Mouse (Mus musculus): Measurements from ENCODE around the gene Gm28230. TPM values are rescaled to one million over a fixed set of nuclear protein-coding genes. Genes with fewer than 3 reads are reported as not detected.

Gene Gm28230
- total RNA-seq, 2 experiments from 2014 or later, result 1.6 to 2.8 TPM

GRCm38 (mm10) chr2:74691022-74691951 is 35.2 kb upstream of the Gm28230 start, which contains the start of gene Hoxd10:
TSS of gene Hoxd10 (plus strand) at chr2:74691924.
- DNase-seq (ENCODE audit: low spot score in 2 of 2), result no peak

DNA sequence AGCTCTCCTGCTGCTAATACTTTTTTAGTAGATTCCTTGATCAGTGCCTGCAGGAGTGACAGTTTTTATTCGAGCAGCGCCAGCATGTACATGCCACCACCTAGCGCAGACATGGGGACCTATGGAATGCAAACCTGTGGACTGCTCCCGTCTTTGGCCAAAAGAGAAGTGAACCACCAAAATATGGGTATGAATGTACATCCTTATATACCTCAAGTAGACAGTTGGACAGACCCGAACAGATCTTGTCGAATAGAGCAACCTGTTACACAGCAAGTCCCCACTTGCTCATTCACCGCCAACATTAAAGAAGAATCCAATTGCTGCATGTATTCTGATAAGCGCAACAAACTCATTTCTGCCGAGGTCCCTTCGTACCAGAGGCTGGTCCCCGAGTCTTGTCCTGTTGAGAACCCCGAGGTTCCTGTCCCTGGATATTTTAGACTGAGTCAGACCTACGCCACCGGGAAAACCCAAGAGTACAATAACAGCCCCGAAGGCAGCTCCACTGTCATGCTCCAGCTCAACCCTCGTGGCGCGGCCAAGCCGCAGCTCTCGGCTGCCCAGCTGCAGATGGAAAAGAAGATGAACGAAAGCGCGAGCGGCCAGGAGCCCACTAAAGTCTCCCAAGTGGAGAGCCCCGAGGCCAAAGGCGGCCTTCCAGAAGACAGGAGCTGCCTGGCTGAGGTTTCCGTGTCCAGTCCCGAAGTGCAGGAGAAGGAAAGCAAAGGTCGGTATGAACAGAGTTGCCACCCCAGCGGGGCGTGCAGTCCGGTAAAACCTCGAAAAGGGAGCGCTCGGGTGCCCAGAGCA is 34.3 kb upstream of the Gm28230 start:
- no peak for DNase-seq (ENCODE audit: low spot score in 2 of 2)

DNA sequence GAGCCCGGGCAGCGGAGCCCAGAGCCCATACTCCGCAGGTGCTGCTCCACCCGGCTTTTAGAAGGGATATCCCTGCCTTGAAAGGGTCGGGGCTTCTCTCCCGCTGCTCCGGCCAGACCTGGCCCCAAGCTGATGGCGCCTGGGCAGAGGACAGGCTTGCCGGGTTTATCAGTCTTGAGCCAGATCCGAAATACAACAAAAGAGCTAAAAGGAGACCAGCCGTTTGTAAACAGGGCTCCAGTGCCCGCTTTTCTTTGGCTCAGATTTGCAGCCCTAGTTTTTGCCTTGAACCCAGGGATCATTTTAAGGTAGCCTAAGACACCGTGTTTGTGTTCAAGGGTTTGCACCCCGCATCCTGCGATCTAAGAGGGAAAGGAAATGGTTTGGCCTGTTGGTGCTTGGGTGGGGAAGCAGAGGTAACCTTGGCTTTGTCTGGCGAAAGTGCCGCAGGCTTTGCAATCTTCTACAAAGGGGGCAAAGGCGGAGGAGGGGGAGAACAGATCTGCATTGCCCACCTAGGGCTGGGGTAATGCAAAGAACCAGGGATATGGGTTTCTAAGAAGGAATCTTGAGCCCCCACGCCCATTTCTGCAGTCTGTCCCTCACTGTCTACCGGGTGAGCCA is 33.6 kb upstream of the Gm28230 start:
- no peak for DNase-seq (ENCODE audit: low spot score in 2 of 2)

- no peak for DNase-seq (ENCODE audit: low spot score in 2 of 2)
These were observed 33.1 kb upstream of the Gm28230 start for GRCm38 (mm10) chr2:74693432-74693827.

- DNase-seq (ENCODE audit: low spot score in 2 of 2), result no peak
These were observed 32.5 kb upstream of the Gm28230 start for GRCm38 (mm10) chr2:74694066-74694465.

- DNase-seq (ENCODE audit: low spot score in 2 of 2), result no peak
These were observed 31.1 kb upstream of the Gm28230 start for GRCm38 (mm10) chr2:74695383-74695782.

DNA sequence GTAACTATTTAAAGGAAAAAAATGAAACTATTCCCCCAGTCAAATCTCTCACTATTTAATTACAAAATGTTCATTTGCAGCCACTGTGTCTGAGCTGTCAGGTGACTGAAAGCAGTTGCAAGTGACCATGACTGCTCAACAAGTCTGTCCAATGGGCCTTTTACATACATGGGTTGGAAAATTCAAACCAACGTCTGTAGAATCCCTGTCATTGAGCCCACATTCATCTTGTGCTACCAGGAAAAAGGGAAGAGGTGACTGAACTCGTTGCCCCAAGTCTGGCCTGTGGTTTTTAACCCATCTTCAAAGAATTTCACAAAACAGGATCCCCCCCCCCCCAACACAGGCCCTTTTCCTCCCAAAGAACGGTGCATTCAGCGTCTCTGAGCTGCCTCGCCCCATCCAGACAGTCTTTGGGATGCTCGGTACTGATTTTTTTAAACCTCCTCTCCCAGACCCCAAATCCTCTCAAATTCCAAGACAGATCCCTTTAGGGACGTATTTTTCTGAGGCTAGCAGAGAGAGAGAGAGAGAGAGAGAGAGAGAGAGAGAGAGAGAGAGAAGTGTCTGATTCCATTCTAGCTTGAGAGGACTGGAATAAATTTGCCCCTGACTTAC is 30.6 kb upstream of the Gm28230 start:
- no peak for DNase-seq (ENCODE audit: low spot score in 2 of 2)

- no peak for DNase-seq (ENCODE audit: low spot score in 2 of 2)
These were observed 29.8 kb upstream of the Gm28230 start for GRCm38 (mm10) chr2:74696442-74697335.

- peak; percentile 67 to 76 for DNase-seq (ENCODE audit: low spot score in 2 of 2)
These were observed 28.9 kb upstream of the Gm28230 start, which contains the start of gene Hoxd9 for GRCm38 (mm10) chr2:74697567-74698121. TSS of gene Hoxd9 (plus strand) at chr2:74697727.

GRCm38 (mm10) chr2:74698201-74699052 is 28.1 kb upstream of the Gm28230 start:
- peak in 1 of 2 experiments; percentile 57 for DNase-seq (ENCODE audit: low spot score in 2 of 2)

GRCm38 (mm10) chr2:74699053-74699430 is 27.5 kb upstream of the Gm28230 start:
- no peak for DNase-seq (ENCODE audit: low spot score in 2 of 2)

DNA sequence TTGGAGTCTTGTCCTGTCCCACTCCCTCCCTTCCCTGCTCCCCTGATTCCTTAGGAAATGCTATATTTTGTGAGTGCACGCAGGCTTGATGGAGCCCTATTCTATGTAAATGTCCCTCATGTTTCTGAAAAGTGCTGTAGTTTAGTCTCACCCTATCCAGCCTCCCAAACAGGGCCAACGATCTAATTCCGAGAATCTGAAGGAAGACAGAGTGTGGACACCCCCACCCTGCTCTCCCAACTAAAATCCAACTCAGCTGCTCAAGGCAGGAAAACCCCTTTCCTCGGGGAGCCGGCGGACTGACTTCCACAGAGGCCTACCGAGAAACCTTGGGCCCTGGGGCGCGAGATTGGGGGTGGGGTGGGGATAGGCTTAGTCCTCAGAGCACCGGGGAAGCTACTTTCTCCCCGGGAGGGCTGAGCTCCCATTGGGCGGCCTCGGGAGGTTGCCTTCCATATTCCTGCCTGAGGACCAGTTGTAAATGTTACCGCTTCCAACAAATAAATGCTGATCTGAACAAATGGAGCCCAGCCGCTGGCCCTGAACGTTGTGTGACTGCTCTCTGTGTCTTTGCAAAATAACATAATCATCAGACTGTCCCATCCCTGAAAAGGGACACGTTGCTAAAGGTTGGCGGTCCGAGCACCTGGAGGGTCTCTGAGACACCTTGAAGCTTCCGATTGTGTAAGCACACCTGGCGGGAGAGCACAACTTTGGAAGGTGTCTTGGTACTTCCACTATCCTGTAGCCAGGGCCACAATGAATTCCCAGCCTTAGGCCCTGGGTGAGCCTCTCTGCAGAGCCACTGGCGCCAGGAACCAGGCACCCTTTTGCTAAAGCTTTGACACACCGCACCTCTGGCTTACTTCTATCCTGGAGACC is 26.6 kb upstream of the Gm28230 start:
- no peak for DNase-seq (ENCODE audit: low spot score in 2 of 2)

DNA sequence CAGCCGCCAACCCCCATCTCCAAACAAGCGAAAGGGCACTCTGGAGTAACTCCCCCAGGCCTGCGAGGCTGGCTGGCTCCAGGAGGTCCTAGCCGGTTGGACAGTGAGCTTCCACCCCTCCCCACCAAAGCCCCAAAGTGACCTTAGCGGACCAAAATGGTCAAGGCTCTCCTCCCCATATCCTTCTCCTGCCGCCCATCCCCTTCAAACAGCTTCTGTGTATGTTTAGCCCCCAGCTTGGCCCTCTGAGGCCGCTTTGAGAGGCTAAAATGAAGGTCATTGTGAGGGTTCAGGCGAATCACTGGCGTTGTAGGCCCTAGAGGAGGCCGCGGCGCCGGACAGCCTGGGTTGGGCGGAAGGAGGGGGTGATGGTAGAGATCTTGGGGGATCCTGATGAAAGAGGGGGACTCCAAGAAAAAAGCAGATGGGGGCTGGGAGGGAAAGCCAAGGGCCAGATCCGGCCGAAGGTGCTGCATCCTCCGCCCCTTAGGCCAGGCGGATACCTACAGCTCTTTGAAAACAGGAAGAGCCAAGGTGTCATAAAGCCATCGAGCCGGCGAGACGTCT is 25.9 kb upstream of the Gm28230 start:
- no peak for DNase-seq (ENCODE audit: low spot score in 2 of 2)

GRCm38 (mm10) chr2:74701949-74702819 is 24.3 kb upstream of the Gm28230 start:
- peak; percentile 82 to 84 for DNase-seq (ENCODE audit: low spot score in 2 of 2)

DNA sequence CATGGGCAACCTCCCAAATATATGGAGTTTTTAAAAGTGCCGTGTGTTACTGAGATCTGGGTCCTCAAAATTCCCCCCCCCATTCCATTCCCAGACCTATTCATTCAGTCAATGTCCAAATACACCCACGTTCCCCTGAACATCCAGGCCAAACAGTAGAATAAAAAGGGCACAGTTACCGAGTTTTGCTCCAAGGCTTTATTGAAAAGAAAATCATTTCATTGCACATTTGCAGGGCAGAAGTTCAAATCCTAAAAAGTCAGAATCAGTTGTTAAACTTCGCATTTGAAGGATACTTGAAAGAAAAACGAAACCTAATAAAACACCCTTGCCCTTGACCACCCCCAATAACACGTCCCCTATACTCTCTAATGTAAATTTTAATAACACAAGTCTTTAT is 23.7 kb upstream of the Gm28230 start:
- DNase-seq (ENCODE audit: low spot score in 2 of 2), result no peak

- no peak for DNase-seq (ENCODE audit: low spot score in 2 of 2)
These were observed 23.2 kb upstream of the Gm28230 start for GRCm38 (mm10) chr2:74703317-74703716.
